Mouse (Mus musculus) spleen, adult 12 weeks (tissue): ENCODE measurements around the gene Top2a.

ENCODE experiments used
- DNase-seq: peaks from one replicate; pipeline ENCODE4 v3.0.0; 2022; ENCODE audit warnings: low spot score

Top2a gene

GRCm38 (mm10) chr11:98981997-98982772 lies 41.8 kb downstream of the Top2a start:
- no peak for DNase-seq

GRCm38 (mm10) chr11:98981289-98981996 lies 42.5 kb downstream of the Top2a start:
- DNase-seq, result no peak

GRCm38 (mm10) chr11:98979356-98979755 lies 44.6 kb downstream of the Top2a start:
- DNase-seq, result no peak

GRCm38 (mm10) chr11:98978526-98979148 lies 45.4 kb downstream of the Top2a start:
- no peak for DNase-seq

- DNase-seq, result peak; percentile 52
Observed at GRCm38 (mm10) chr11:98974871-98975719, 48.9 kb downstream of the Top2a start.

GRCm38 (mm10) chr11:98974213-98974612 lies 49.8 kb downstream of the Top2a start:
- no peak for DNase-seq

GRCm38 (mm10) chr11:98973584-98973983 lies 50.4 kb downstream of the Top2a start:
- DNase-seq, result no peak

GRCm38 (mm10) chr11:98972801-98973360 lies 51.1 kb downstream of the Top2a start:
- DNase-seq, result no peak

- peak; percentile 72 for DNase-seq
Observed at GRCm38 (mm10) chr11:98972215-98972614, 51.8 kb downstream of the Top2a start.

GRCm38 (mm10) chr11:98971316-98972031 lies 52.5 kb downstream of the Top2a start:
- no peak for DNase-seq

GRCm38 (mm10) chr11:98970191-98970925 lies 53.6 kb downstream of the Top2a start:
- DNase-seq, result no peak

GRCm38 (mm10) chr11:98969496-98969927 lies 54.5 kb downstream of the Top2a start:
- DNase-seq, result no peak

GRCm38 (mm10) chr11:98968716-98969495 lies 55.1 kb downstream of the Top2a start:
- DNase-seq, result no peak

GRCm38 (mm10) chr11:98968079-98968478 lies 55.9 kb downstream of the Top2a start:
- DNase-seq, result no peak

- no peak for DNase-seq
Observed at GRCm38 (mm10) chr11:98966499-98967141, 57.4 kb downstream of the Top2a start.

GRCm38 (mm10) chr11:98965416-98966077 lies 58.4 kb downstream of the Top2a start:
- no peak for DNase-seq

- DNase-seq, result no peak
Observed at GRCm38 (mm10) chr11:98964616-98965415, 59.2 kb downstream of the Top2a start.
